Mouse (Mus musculus): ENCODE measurements around the gene Zswim1. TPM values are rescaled to one million over a fixed set of nuclear protein-coding genes. Genes with fewer than 3 reads are reported as not detected.

Zswim1 gene
- polyA plus RNA-seq, 1 experiment from 2014 or later: 4.4 TPM

DNA sequence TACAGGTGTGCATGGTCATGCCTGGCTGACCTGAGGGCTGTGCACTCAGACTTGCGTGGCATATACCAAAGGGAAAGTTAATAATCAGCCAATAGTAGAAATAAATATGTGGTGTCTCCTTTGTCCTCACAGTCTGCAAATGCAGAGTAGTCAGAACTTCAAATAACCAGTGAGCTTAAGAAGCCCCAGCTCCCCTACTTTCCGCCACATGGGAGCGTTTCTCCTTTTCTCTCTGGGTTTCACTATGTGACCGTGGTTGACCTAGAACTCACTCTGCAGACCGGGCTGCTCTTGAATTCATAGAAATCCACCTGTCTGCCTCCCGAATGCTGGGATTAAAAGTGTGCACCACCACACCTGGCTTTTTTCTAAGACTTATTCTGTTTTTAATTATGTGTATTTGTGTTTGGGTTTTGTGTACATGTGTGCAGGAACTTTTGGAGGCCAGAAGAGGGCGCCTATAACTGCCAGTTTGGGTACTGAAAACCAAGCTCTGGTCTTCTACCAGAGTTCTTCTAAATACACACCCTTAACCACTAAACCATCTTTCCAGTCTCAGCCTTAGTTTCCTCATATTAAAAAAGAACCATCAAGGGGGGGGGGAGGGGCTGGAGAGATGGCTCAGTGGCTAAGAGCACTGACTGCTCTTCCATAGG lies 38.4 kb upstream of the Zswim1 start:
- H3K27me3 ChIP-seq: peaks cover 62% of the 10 kb centered on the region
- H3K4me3 ChIP-seq (replicated peaks): no peak overlapping the region
- no peak overlapping the region for H3K9ac ChIP-seq
- 70% methylated on average over 7 of the region's 7 CpGs for WGBS (ENCODE audit: insufficient replicate concordance)
- H3K9me3 ChIP-seq (replicated peaks): no peaks in the 10 kb centered on the region
- ATAC-seq (ENCODE audit: insufficient read depth): no peak
- H3K4me1 ChIP-seq (replicated peaks): peaks cover 48% of the 10 kb centered on the region
- no peak overlapping the region for H3K4me2 ChIP-seq
- H3K27ac ChIP-seq (replicated peaks): no peak overlapping the region
- H3K36me3 ChIP-seq (replicated peaks): 0 out of 2 replicates have a peak, but pooled peaks cover 8% of the 10 kb centered on the region

DNA sequence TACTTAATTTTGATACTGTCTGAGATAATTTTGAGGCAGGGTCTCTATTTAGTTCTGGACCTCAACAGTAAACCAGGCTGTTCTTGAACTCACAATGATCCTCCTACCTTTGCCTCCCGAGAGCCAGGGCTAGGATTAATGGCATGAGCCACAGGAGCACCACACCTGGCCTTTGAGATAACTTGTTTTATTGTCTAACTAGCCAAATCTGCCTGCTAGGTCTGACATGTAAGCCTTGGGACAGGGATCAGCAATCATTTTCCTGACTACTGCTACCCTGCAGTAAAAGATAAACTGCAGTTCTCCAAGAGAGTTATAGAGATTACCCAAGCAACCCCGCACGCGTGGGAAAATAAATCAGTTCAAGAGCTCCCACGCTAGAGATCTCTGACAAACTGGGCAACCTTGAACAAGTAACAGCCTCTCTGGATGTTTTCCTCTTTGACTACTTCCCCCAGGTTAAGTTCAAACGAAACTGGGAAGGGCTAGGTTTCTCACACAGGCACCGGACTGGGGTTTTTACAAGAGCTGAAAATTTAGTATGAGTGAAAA lies 37.5 kb upstream of the Zswim1 start:
- peak overlapping the region; percentile 68 for H3K4me3 ChIP-seq (replicated peaks)
- H3K4me1 ChIP-seq (replicated peaks): peaks cover 49% of the 10 kb centered on the region
- peaks cover 15% of the 10 kb centered on the region for H3K36me3 ChIP-seq (replicated peaks)
- H3K27me3 ChIP-seq: peaks cover 53% of the 10 kb centered on the region
- H3K27ac ChIP-seq (replicated peaks): peak overlapping the region; percentile 87
- WGBS (ENCODE audit: insufficient replicate concordance): 5% methylated on average over 7 of the region's 7 CpGs
- peak overlapping the region; percentile 99 for H3K4me2 ChIP-seq
- ATAC-seq (ENCODE audit: insufficient read depth): no peak
- peak overlapping the region; percentile 74 for H3K9ac ChIP-seq
- no peaks in the 10 kb centered on the region for H3K9me3 ChIP-seq (replicated peaks)

GRCm38 (mm10) chr2:164785481-164786387 lies 36.8 kb upstream of the Zswim1 start, which contains the start of gene Snx21:
Snx21 (plus strand) TSS chr2:164785823.
- WGBS (ENCODE audit: insufficient replicate concordance): under 1% methylated on average over 89 of the region's 89 CpGs
- peak within 1 kb of the TSS; percentile 68 for H3K4me3 ChIP-seq (replicated peaks)
- peak; percentile 88 for ATAC-seq (ENCODE audit: insufficient read depth)
- H3K36me3 ChIP-seq (replicated peaks): peaks cover 16% of the 10 kb centered on the region
- H3K9ac ChIP-seq: peak within 1 kb of the TSS; percentile 74
- H3K27me3 ChIP-seq: peaks cover 45% of the 10 kb centered on the region
- peak within 1 kb of the TSS; percentile 87 for H3K27ac ChIP-seq (replicated peaks)
- H3K4me1 ChIP-seq (replicated peaks): peaks cover 54% of the 10 kb centered on the region
- no peaks in the 10 kb centered on the region for H3K9me3 ChIP-seq (replicated peaks)
- peak within 1 kb of the TSS; percentile 99 for H3K4me2 ChIP-seq

GRCm38 (mm10) chr2:164786388-164786885 lies 36.0 kb upstream of the Zswim1 start:
- Histone ChIP-seq H3K27me3 (peaks cover 41% of the 10 kb centered on the region), H3K4me3 (replicated peaks) (peak overlapping the region; percentile 68), H3K4me1 (replicated peaks) (peaks cover 55% of the 10 kb centered on the region), H3K9me3 (replicated peaks) (no peaks in the 10 kb centered on the region), H3K9ac (peak overlapping the region; percentile 74), H3K36me3 (replicated peaks) (peaks cover 21% of the 10 kb centered on the region), H3K4me2 (peak overlapping the region; percentile 99), H3K27ac (replicated peaks) (peak overlapping the region; percentile 87)
- 14% methylated on average over 15 of the region's 15 CpGs for WGBS (ENCODE audit: insufficient replicate concordance)
- no peak for ATAC-seq (ENCODE audit: insufficient read depth)

- Histone ChIP-seq H3K9me3 (replicated peaks) (no peaks in the 10 kb centered on the region), H3K4me2 (peak overlapping the region; percentile 99), H3K27ac (replicated peaks) (no peak overlapping the region), H3K27me3 (peaks cover 41% of the 10 kb centered on the region), H3K9ac (0 out of 2 replicates have a peak overlapping the region, but pooled peaks have one; percentile 74), H3K36me3 (replicated peaks) (peaks cover 27% of the 10 kb centered on the region), H3K4me3 (replicated peaks) (peak overlapping the region; percentile 68; the same call in 1 of the 2 replicates), H3K4me1 (replicated peaks) (peaks cover 55% of the 10 kb centered on the region)
- WGBS (ENCODE audit: insufficient replicate concordance): 63% methylated on average over 3 of the region's 3 CpGs
- ATAC-seq (ENCODE audit: insufficient read depth): no peak
Observed at GRCm38 (mm10) chr2:164787032-164787431, 35.5 kb upstream of the Zswim1 start.

- no peak overlapping the region for H3K4me2 ChIP-seq
- H3K36me3 ChIP-seq (replicated peaks): peaks cover 34% of the 10 kb centered on the region
- WGBS (ENCODE audit: insufficient replicate concordance): 79% methylated on average over 10 of the region's 10 CpGs
- H3K27me3 ChIP-seq: peaks cover 36% of the 10 kb centered on the region
- no peak for ATAC-seq (ENCODE audit: insufficient read depth)
- H3K4me1 ChIP-seq (replicated peaks): peaks cover 59% of the 10 kb centered on the region
- H3K9ac ChIP-seq: no peak overlapping the region
- H3K4me3 ChIP-seq (replicated peaks): no peak overlapping the region
- no peak overlapping the region for H3K27ac ChIP-seq (replicated peaks)
- no peaks in the 10 kb centered on the region for H3K9me3 ChIP-seq (replicated peaks)
Observed at GRCm38 (mm10) chr2:164787779-164788178, 34.7 kb upstream of the Zswim1 start.

DNA sequence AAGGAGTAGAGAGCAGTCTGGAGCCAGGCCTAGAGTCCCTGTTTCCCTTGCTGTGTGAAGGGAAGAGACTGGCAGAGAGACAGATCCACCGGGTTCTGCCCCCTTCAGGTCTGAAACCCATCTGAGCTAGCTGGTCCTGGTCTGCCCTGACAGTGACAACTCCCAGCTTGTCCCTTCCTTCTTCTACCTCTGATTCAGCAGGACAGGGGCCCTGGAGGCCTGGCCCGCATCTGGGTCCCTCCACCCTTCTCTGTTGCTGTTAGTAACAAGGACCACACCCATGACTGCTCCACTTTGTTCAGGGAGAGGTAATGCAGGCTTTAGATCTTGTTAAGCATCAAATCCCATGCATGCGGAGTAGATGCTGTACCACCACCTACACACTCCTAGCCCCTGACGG lies 34.1 kb upstream of the Zswim1 start:
- peak; percentile 16; the same call in 1 of the 2 replicates for ATAC-seq (ENCODE audit: insufficient read depth)
- H3K4me3 ChIP-seq (replicated peaks): no peak overlapping the region
- peaks cover 64% of the 10 kb centered on the region for H3K4me1 ChIP-seq (replicated peaks)
- no peaks in the 10 kb centered on the region for H3K9me3 ChIP-seq (replicated peaks)
- H3K36me3 ChIP-seq (replicated peaks): peaks cover 40% of the 10 kb centered on the region
- WGBS (ENCODE audit: insufficient replicate concordance): 59% methylated on average over 4 of the region's 4 CpGs
- peaks cover 36% of the 10 kb centered on the region for H3K27me3 ChIP-seq
- 0 out of 2 replicates have a peak overlapping the region, but pooled peaks have one; percentile 26 for H3K27ac ChIP-seq (replicated peaks)
- H3K9ac ChIP-seq: peak overlapping the region; percentile 23; the same call in 1 of the 2 replicates
- H3K4me2 ChIP-seq: peak overlapping the region; percentile 40

DNA sequence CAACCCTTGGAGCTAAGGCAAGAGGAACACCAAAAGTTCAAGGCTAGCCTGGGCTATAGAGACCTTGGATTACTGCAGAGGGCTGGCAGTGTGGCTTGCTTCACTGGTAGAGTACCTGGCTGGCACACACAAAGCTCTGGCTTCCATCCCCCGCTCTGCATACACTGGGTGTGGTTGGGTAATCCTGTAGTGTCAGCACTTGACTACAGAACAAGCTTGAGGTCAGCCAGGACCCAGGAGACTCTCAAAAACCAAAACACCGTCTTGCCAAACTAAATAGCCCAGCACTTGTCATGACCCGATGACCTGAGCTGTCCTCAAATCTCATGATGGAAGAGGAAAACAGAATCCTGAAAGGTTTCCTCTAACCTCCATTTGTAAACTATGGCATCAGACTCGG lies 32.0 kb upstream of the Zswim1 start:
- 0 out of 2 replicates have a peak overlapping the region, but pooled peaks have one; percentile 12 for H3K27ac ChIP-seq (replicated peaks)

GRCm38 (mm10) chr2:164791841-164792261 lies 30.6 kb upstream of the Zswim1 start:
- Histone ChIP-seq H3K36me3 (replicated peaks) (peaks cover 73% of the 10 kb centered on the region), H3K27me3 (peaks cover 4% of the 10 kb centered on the region), H3K4me3 (replicated peaks) (no peak overlapping the region), H3K4me2 (no peak overlapping the region), H3K9me3 (replicated peaks) (no peaks in the 10 kb centered on the region), H3K4me1 (replicated peaks) (peaks cover 41% of the 10 kb centered on the region), H3K27ac (replicated peaks) (no peak overlapping the region), H3K9ac (no peak overlapping the region)
- WGBS (ENCODE audit: insufficient replicate concordance): 89% methylated on average over 18 of the region's 18 CpGs
- ATAC-seq (ENCODE audit: insufficient read depth): no peak

More for the DNA sequence above, 32.0 kb upstream of the Zswim1 start:
- 81% methylated on average over 4 of the region's 4 CpGs for WGBS (ENCODE audit: insufficient replicate concordance)
- no peak for ATAC-seq (ENCODE audit: insufficient read depth)
- Histone ChIP-seq H3K9me3 (replicated peaks) (no peaks in the 10 kb centered on the region), H3K27me3 (peaks cover 18% of the 10 kb centered on the region), H3K4me3 (replicated peaks) (no peak overlapping the region), H3K4me2 (no peak overlapping the region), H3K9ac (no peak overlapping the region), H3K36me3 (replicated peaks) (peaks cover 59% of the 10 kb centered on the region), H3K4me1 (replicated peaks) (peaks cover 55% of the 10 kb centered on the region)

DNA sequence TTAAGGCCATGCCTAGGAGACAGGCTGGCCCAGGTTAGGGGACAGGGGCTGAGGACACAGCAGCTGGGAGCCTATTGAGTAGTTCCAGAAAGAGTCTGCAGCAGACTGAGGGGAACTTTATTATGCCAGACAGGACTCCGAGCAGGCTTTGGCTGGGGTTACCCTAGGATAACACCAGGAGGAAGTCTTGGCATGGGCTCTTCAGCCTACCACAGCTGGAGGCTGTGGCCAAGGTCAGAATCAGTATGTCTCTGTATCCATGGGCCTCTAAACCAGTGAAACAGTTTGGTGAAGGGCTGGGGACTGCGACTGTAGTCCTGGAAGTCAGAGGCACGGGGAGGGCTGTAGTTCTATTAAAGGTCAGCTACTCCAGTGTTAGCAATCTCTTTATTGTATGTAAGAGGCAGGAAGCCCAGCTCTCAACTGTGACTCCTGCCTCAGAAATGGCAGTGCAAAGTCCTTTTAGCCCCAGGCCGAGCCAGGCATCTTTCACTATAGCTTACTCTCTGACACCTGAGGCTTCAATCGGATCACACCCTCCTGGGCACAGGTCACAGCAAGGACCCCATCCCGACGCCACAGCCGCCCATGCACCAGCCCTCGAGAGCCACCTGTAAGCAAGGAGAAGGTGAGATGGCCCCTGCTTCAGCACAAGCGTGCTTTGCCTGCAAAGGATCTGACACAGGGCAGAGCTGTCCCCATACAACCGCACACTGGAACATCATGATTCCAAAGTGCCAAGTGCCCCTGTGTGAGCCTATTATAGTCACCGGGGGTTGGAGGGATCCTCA lies 29.9 kb upstream of the Zswim1 start:
- H3K9ac ChIP-seq: no peak overlapping the region
- H3K4me3 ChIP-seq (replicated peaks): no peak overlapping the region
- 0 out of 2 replicates have a peak overlapping the region, but pooled peaks have one; percentile 33 for H3K27ac ChIP-seq (replicated peaks)
- H3K4me1 ChIP-seq (replicated peaks): peaks cover 35% of the 10 kb centered on the region
- no peak for ATAC-seq (ENCODE audit: insufficient read depth)
- WGBS (ENCODE audit: insufficient replicate concordance): 83% methylated on average over 12 of the region's 12 CpGs
- H3K9me3 ChIP-seq (replicated peaks): no peaks in the 10 kb centered on the region
- H3K36me3 ChIP-seq (replicated peaks): peaks cover 79% of the 10 kb centered on the region
- no peak overlapping the region for H3K4me2 ChIP-seq
- H3K27me3 ChIP-seq: no peaks in the 10 kb centered on the region

All from liver, embryonic 15.5 days (tissue).